Mouse (Mus musculus) adrenal gland, adult 2 months (tissue): ENCODE measurements around the gene A3galt2. TPM values are rescaled to one million over a fixed set of nuclear protein-coding genes. Genes with fewer than 3 reads are reported as not detected.

Source experiments
- DNase-seq: peaks from one replicate; pipeline ENCODE4 v3.0.0; 2021
- polyA plus RNA-seq: library from polyadenylated mRNA; depleted of rRNA; stranded (reverse); fragments of >200 nt; gene quantifications from 2 replicates; pipeline ENCODE4 v1.2.3, GENCODE M21; 2012
- total RNA-seq, 2 experiments: library from RNA; stranded (reverse); gene quantifications; 2 replicates each; pipeline ENCODE4 v1.2.3; 2021

The A3galt2 gene
- total and polyA plus RNA-seq, 3 experiments, result 0.20 to 0.51 (median 0.21) TPM

- no peak for DNase-seq
Observed at GRCm38 (mm10) chr4:128753571-128753970, 1.6 kb upstream of the A3galt2 start.

- no peak for DNase-seq
Observed at GRCm38 (mm10) chr4:128755900-128756299, 736 bp downstream of the A3galt2 start.

GRCm38 (mm10) chr4:128759214-128759613 lies 4.0 kb downstream of the A3galt2 start:
- no peak for DNase-seq

GRCm38 (mm10) chr4:128760029-128760428 lies 4.9 kb downstream of the A3galt2 start:
- no peak for DNase-seq

- DNase-seq, result no peak
Observed at GRCm38 (mm10) chr4:128766929-128767328, 11.8 kb downstream of the A3galt2 start.

- DNase-seq, result no peak
Observed at GRCm38 (mm10) chr4:128768120-128768519, 13.0 kb downstream of the A3galt2 start.

- DNase-seq, result no peak
Observed at GRCm38 (mm10) chr4:128769569-128770355, 14.6 kb downstream of the A3galt2 start.

GRCm38 (mm10) chr4:128770698-128771097 lies 15.5 kb downstream of the A3galt2 start:
- no peak for DNase-seq

- no peak for DNase-seq
Observed at GRCm38 (mm10) chr4:128773820-128774219, 18.7 kb downstream of the A3galt2 start.

GRCm38 (mm10) chr4:128774467-128774866 lies 19.3 kb downstream of the A3galt2 start:
- no peak for DNase-seq

- peak; percentile 80 for DNase-seq
Observed at GRCm38 (mm10) chr4:128776568-128777289, 21.6 kb downstream of the A3galt2 start.

GRCm38 (mm10) chr4:128777593-128777992 lies 22.4 kb downstream of the A3galt2 start:
- no peak for DNase-seq

GRCm38 (mm10) chr4:128782037-128782436 lies 26.9 kb downstream of the A3galt2 start:
- no peak for DNase-seq

- DNase-seq, result no peak
Observed at GRCm38 (mm10) chr4:128782645-128783044, 27.5 kb downstream of the A3galt2 start.

GRCm38 (mm10) chr4:128784950-128785631 lies 29.9 kb downstream of the A3galt2 start:
- DNase-seq, result no peak

GRCm38 (mm10) chr4:128785921-128786654 lies 30.9 kb downstream of the A3galt2 start:
- no peak for DNase-seq

GRCm38 (mm10) chr4:128787023-128787939 lies 32.1 kb downstream of the A3galt2 start:
- no peak for DNase-seq

GRCm38 (mm10) chr4:128788108-128788507 lies 32.9 kb downstream of the A3galt2 start:
- no peak for DNase-seq

- no peak for DNase-seq
Observed at GRCm38 (mm10) chr4:128789646-128790045, 34.5 kb downstream of the A3galt2 start.

GRCm38 (mm10) chr4:128793710-128794109 lies 38.5 kb downstream of the A3galt2 start:
- DNase-seq, result peak; percentile 94

- no peak for DNase-seq
Observed at GRCm38 (mm10) chr4:128794198-128794597, 39.0 kb downstream of the A3galt2 start.
